Mouse (Mus musculus) limb, embryonic 12.5 days (tissue): ENCODE results near the gene D930020B18Rik. TPM values are rescaled to one million over a fixed set of nuclear protein-coding genes. Genes with fewer than 3 reads are reported as not detected.
A peak's percentile ranks its signal among the peaks of the same experiment; 100 is the strongest.

Experiments used
- ATAC-seq: fragments of 200-750 bp; cut with Nextera tagmentation; 2 replicates; pipeline ENCODE4 v1.8.0; 2017; ENCODE audit warnings: low read depth, moderate TSS enrichment; ENCODE audit not compliant: insufficient number of reproducible peaks, insufficient read depth, low FRiP score, low TSS enrichment
- H3K27ac ChIP-seq: fragments of 300-500 bp; sonication (generic); 2 replicates; pipeline ENCODE4 v1.5.1; 2016; ENCODE audit warnings: mild to moderate bottlenecking, moderate library complexity
- H3K27me3 ChIP-seq: fragments of 300-500 bp; sonication (generic); 2 replicates; pipeline ENCODE4 v1.6.1; 2016; ENCODE audit warnings: mild to moderate bottlenecking, moderate library complexity
- H3K36me3 ChIP-seq: fragments of 300-500 bp; sonication (generic); 2 replicates; pipeline ENCODE4 v1.6.1; 2016; ENCODE audit warnings: mild to moderate bottlenecking, moderate library complexity
- H3K4me1 ChIP-seq: fragments of 300-500 bp; sonication (generic); replicated peaks from 2 replicates; pipeline ENCODE4 v1.6.1; 2016
- H3K4me2 ChIP-seq: fragments of 300-500 bp; sonication (generic); 2 replicates; pipeline ENCODE4 v1.6.1; 2016; ENCODE audit warnings: mild to moderate bottlenecking, moderate library complexity
- H3K4me3 ChIP-seq: fragments of 300-500 bp; sonication (generic); replicated peaks from 2 replicates; pipeline ENCODE4 v1.5.1; 2016; ENCODE audit warnings: mild to moderate bottlenecking
- H3K9ac ChIP-seq: fragments of 300-500 bp; sonication (generic); replicated peaks from 2 replicates; pipeline ENCODE4 v1.6.1; 2016; ENCODE audit warnings: mild to moderate bottlenecking, moderate library complexity
- H3K9me3 ChIP-seq: fragments of 300-500 bp; sonication (generic); 2 replicates; pipeline ENCODE4 v1.6.1; 2016; ENCODE audit warnings: mild to moderate bottlenecking, moderate library complexity
- WGBS: fragments of 180-500 bp; shearing (Covaris S2); methylation state at CpG from one replicate; pipeline ENCODE4 v1.1.7; 2016; 5-methylcytosine and 5-hydroxymethylcytosine counted together
- polyA plus RNA-seq: library from polyadenylated mRNA; unstranded; fragments of >200 nt; fragmentation: Nextera tagmentation; extraction: Ambion mirVana; gene quantifications from 2 replicates; pipeline ENCODE4 v1.2.1, GENCODE M21; 2016

The D930020B18Rik gene
- polyA plus RNA-seq, 1 experiment from 2014 or later: 1.8 TPM

GRCm38 (mm10) chr10:121705399-121706163 is 64.2 kb downstream of the D930020B18Rik start:
- 91% methylated on average over 15 of the region's 15 CpGs for WGBS
- no peak for ATAC-seq
- no peaks in the 10 kb centered on the region for H3K9me3 ChIP-seq

DNA sequence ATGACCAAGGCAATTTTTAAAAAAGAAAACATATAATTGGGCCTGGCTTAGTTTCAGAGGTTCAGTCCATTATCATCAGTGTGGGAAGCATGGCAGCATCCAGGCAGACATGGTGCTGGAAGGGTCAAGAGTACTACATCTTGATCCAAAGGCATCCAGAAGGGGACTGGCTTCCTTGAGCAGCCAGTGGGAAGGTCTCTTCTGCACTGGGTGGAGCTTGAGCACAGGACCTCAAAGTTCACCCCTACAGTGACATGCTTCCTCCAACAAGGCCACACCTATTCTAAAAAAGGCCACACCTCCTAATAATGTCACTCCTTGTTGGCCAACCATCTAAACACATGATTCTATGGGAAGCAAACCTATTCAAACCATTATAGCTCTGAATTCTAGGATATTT is 75.5 kb downstream of the D930020B18Rik start:
- no peak for ATAC-seq
- Histone ChIP-seq H3K9ac (no peak overlapping the region), H3K36me3 (no peaks in the 10 kb centered on the region), H3K4me2 (no peak overlapping the region), H3K4me1 (no peaks in the 10 kb centered on the region), H3K4me3 (no peak overlapping the region), H3K27ac (no peak overlapping the region), H3K9me3 (peaks cover 12% of the 10 kb centered on the region), H3K27me3 (no peaks in the 10 kb centered on the region)

More at GRCm38 (mm10) chr10:121705399-121706163, 64.2 kb downstream of the D930020B18Rik start:
- Histone ChIP-seq H3K27ac (no peak overlapping the region), H3K27me3 (no peaks in the 10 kb centered on the region), H3K4me2 (no peak overlapping the region), H3K36me3 (no peaks in the 10 kb centered on the region), H3K4me1 (no peaks in the 10 kb centered on the region), H3K4me3 (no peak overlapping the region), H3K9ac (no peak overlapping the region)

DNA sequence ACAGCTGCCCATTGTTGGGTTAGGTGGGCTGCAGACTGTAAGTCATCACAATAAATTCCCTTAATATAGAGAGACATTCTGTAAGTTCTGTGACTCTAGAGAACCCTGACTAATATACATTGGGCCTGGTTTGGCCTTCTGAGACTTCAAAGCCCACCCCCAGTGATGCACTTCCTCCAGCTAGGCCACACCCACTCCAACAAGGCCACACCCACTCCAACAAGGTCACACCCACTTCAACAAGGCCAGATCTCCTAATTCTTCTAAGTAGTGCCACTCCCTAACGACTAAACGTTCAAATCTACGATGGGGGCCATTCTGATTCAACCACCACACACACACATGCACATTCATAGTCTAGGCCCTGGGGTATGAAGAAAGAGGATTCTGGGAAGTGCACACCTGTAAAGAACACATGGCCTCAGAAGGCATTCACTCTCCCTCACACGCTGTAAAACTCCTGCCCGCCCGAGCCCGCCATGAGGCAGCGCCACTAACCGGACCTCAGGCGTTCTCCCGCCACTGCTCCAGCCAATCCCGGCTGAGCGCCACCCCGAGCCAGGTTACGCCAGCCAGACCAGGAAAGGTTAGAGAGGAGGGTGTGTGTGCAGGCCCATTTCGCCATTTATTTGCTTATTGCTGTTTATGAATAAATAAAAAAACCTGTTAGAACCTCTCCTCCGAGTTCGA is 77.7 kb downstream of the D930020B18Rik start:
- 0 out of 2 replicates have a peak, but pooled peaks have one; percentile 26 for ATAC-seq
- Histone ChIP-seq H3K4me3 (no peak overlapping the region), H3K9me3 (peaks cover 19% of the 10 kb centered on the region), H3K27me3 (no peaks in the 10 kb centered on the region), H3K36me3 (no peaks in the 10 kb centered on the region), H3K4me2 (no peak overlapping the region), H3K4me1 (no peaks in the 10 kb centered on the region), H3K27ac (no peak overlapping the region), H3K9ac (no peak overlapping the region)
- WGBS: 92% methylated on average over 18 of the region's 18 CpGs

DNA sequence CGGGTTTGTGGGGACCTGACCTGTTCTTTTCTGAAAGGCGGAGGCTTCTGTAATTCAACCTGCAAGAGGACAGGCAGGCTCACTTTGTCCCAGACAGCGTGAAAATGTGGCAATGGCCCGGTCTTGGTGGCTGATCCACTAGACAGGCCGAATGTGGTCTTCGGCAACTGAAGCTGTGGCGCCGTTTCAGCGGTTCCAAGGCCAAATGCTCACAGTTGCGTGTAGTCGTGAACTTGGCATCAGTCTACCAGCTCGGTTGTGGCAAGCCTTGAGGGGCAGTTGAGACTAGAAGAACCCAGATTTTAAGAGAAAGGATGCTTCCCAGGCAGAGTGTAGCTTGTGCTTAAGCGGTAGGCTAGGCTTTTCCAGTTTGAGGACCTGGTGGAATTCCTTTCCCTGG is 79.3 kb downstream of the D930020B18Rik start:
- no peaks in the 10 kb centered on the region for H3K27me3 ChIP-seq
- no peak overlapping the region for H3K4me2 ChIP-seq
- peaks cover 19% of the 10 kb centered on the region for H3K9me3 ChIP-seq
- H3K4me3 ChIP-seq: no peak overlapping the region
- H3K27ac ChIP-seq: no peak overlapping the region
- ATAC-seq: no peak
- 95% methylated on average over 13 of the region's 13 CpGs for WGBS
- H3K36me3 ChIP-seq: no peaks in the 10 kb centered on the region
- no peaks in the 10 kb centered on the region for H3K4me1 ChIP-seq
- H3K9ac ChIP-seq: no peak overlapping the region

DNA sequence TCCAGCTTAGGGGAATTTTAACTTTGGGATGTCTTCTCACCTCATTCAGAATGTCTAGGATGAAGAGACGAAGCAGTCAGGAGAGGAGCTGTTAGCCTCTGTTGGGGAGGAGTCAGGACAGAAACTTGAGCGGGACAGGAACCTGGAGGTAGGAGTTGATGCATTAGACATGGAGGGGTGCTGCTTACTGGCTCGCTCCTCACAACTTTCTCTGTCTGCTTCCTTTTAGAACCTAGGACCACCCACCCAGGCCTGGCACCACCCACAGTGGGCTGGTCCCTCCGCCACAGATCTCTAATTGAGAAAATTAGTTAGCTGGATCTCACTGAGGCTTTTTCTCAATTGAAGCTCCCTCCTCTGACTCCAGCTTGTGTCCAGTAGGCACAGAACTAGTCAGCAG is 85.1 kb downstream of the D930020B18Rik start:
- Histone ChIP-seq H3K4me3 (no peak overlapping the region), H3K9ac (no peak overlapping the region), H3K27me3 (no peaks in the 10 kb centered on the region), H3K27ac (no peak overlapping the region), H3K4me1 (no peaks in the 10 kb centered on the region), H3K36me3 (no peaks in the 10 kb centered on the region), H3K4me2 (no peak overlapping the region), H3K9me3 (peaks cover 10% of the 10 kb centered on the region)
- 64% methylated on average over 4 of the region's 4 CpGs for WGBS
- ATAC-seq: no peak

GRCm38 (mm10) chr10:121727151-121727550 is 85.8 kb downstream of the D930020B18Rik start:
- Histone ChIP-seq H3K9me3 (peaks cover 4% of the 10 kb centered on the region; the same call in 1 of the 2 replicates), H3K4me2 (no peak overlapping the region), H3K9ac (no peak overlapping the region), H3K36me3 (no peaks in the 10 kb centered on the region), H3K4me1 (no peaks in the 10 kb centered on the region), H3K27me3 (no peaks in the 10 kb centered on the region), H3K27ac (no peak overlapping the region), H3K4me3 (no peak overlapping the region)
- 69% methylated on average over 4 of the region's 4 CpGs for WGBS
- ATAC-seq: no peak

DNA sequence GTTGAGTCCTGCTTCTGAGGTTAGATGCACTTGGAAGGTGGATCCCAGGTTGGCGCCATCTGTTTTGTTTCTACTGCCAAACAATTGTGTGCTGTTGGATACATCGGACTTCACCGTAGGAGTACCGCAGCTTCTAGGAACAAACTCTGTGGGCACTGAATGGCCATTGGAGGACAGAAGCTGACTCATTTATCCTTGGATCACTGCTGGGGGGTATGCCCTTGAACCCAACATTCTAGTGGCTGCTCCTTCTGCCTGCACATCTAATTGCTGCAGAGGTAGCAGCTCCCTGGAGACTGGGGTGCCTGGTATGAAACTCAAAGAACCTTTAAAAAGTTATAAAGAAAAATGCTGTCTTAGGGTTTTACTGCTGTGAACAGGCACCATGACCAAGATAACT is 86.8 kb downstream of the D930020B18Rik start:
- WGBS: 95% methylated on average over 4 of the region's 4 CpGs
- ATAC-seq: no peak
- Histone ChIP-seq H3K4me3 (no peak overlapping the region), H3K9ac (no peak overlapping the region), H3K9me3 (no peaks in the 10 kb centered on the region), H3K36me3 (no peaks in the 10 kb centered on the region), H3K27ac (no peak overlapping the region), H3K4me1 (no peaks in the 10 kb centered on the region), H3K27me3 (no peaks in the 10 kb centered on the region), H3K4me2 (no peak overlapping the region)

- no peak overlapping the region for H3K27ac ChIP-seq
- H3K4me2 ChIP-seq: no peak overlapping the region
- 89% methylated on average over 8 of the region's 8 CpGs for WGBS
- no peaks in the 10 kb centered on the region for H3K36me3 ChIP-seq
- H3K27me3 ChIP-seq: no peaks in the 10 kb centered on the region
- no peaks in the 10 kb centered on the region for H3K4me1 ChIP-seq
- no peak overlapping the region for H3K4me3 ChIP-seq
- no peaks in the 10 kb centered on the region for H3K9me3 ChIP-seq
- no peak overlapping the region for H3K9ac ChIP-seq
- no peak for ATAC-seq
These were observed 89.8 kb downstream of the D930020B18Rik start for GRCm38 (mm10) chr10:121731048-121731725.

- Histone ChIP-seq H3K9me3 (no peaks in the 10 kb centered on the region), H3K4me2 (no peak overlapping the region), H3K27ac (no peak overlapping the region), H3K4me1 (no peaks in the 10 kb centered on the region), H3K9ac (no peak overlapping the region), H3K4me3 (no peak overlapping the region), H3K36me3 (no peaks in the 10 kb centered on the region), H3K27me3 (no peaks in the 10 kb centered on the region)
- ATAC-seq: no peak
- WGBS: 92% methylated on average over 9 of the region's 9 CpGs
These were observed 91.2 kb downstream of the D930020B18Rik start for GRCm38 (mm10) chr10:121732542-121732941.

DNA sequence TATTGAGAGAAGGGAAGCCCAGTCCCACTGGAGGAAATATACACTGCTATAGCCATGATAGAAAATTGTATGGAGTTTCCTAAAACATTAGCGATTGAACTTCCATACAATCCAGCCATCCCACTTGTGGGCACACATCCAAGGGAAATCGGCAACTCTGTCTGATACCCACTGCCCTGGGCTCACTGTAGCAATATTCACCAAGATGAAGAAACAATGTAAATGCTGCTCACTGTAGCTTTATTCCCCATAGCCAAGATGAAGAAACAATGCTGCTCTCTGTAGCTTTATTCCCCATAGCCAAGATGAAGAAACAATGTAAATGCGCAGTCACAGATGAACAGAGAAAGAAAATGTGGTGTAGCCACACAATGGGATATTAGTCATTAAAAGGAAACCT is 95.9 kb downstream of the D930020B18Rik start:
- WGBS: 93% methylated on average over 3 of the region's 3 CpGs
- H3K36me3 ChIP-seq: no peaks in the 10 kb centered on the region

More for the DNA sequence above, 95.9 kb downstream of the D930020B18Rik start:
- no peak overlapping the region for H3K27ac ChIP-seq
- no peak overlapping the region for H3K9ac ChIP-seq
- H3K4me3 ChIP-seq: no peak overlapping the region
- no peaks in the 10 kb centered on the region for H3K27me3 ChIP-seq
- peaks cover 13% of the 10 kb centered on the region for H3K4me1 ChIP-seq
- no peak for ATAC-seq
- H3K4me2 ChIP-seq: no peak overlapping the region
- H3K9me3 ChIP-seq: no peaks in the 10 kb centered on the region
